Mouse (Mus musculus) E14TG2a.4 (cell line): ENCODE data around the gene Zfp57.

Experiments used
- CTCF ChIP-seq: conservative IDR thresholded peaks from 2 replicates; pipeline ENCODE4 v1.5.1; 2014; ENCODE audit warnings: low read length
- NANOG ChIP-seq: IDR thresholded peaks from 2 replicates; pipeline ENCODE4 v1.6.1; 2014; ENCODE audit warnings: borderline replicate concordance, low read length, mixed read lengths

- TF ChIP-seq CTCF (no peak), NANOG (no peak)
Observed at GRCm38 (mm10) chr17:36992336-36993104, 8.4 kb upstream of the Zfp57 start.
